Mouse (Mus musculus): Measurements from ENCODE around the gene Gm6993. TPM values are rescaled to one million over a fixed set of nuclear protein-coding genes. Genes with fewer than 3 reads are reported as not detected.

Gm6993 gene
- polyA plus RNA-seq (2017; shearing (Covaris generic)): not detected

- ATAC-seq: no peak
Observed at GRCm38 (mm10) chr12:31240470-31240869, at the start of gene Gm6993. TSS of gene Gm6993 (plus strand) at chr12:31240770.

- no peak for ATAC-seq
Observed at GRCm38 (mm10) chr12:31191329-31191954, 49.1 kb upstream of the Gm6993 start.

DNA sequence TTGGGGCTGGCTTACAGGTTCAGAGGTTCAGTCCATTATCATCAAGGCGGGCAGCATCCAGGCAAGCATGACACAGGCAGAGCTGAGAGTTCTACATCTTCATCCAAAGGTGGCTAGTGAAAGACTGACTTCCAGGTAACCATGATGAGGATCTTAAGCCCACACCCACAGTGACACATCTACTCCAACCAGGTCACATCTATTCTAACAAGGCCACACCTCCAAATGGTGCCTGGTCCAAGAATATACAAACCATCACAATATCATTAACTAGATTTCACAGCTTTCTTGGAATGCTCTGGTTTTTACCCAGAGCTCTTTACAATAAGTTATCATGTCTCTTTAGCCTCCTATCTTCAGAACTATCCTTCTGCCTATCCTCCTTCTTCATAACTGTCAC lies 38.1 kb upstream of the Gm6993 start:
- no peak for ATAC-seq

DNA sequence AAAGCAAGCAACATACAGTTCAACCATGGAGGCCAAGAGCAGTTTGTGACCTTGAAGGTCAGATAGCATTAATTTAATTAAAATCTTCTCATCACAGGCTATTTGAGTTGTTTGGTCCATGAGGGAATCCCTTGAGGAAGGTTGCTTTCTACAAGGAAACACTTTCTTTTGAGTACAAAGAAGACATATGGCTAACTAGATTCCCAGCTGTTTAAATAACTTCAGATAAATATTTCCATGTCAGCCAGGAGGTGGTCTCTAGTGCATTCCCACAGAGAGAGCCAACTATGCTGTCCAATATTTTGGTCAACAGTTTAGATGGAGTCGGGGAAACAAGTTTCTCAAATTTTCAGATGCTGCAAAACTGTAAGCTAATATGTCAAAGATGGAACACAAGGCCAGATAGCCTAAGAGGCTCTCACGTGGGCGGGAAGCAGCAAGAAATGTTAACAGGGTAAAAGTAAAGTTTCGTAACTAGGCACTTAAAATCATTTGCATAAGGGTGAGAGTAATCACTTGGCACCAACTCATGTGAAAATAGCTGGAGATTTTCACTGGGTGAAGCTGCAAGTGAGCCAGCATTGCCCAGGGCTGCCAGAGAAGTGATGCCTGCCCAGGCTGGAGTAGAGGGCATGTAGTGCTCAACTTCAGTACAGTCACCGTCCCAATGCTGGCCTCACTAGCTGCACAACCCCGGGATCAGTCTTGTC lies 36.7 kb upstream of the Gm6993 start:
- ATAC-seq: no peak

DNA sequence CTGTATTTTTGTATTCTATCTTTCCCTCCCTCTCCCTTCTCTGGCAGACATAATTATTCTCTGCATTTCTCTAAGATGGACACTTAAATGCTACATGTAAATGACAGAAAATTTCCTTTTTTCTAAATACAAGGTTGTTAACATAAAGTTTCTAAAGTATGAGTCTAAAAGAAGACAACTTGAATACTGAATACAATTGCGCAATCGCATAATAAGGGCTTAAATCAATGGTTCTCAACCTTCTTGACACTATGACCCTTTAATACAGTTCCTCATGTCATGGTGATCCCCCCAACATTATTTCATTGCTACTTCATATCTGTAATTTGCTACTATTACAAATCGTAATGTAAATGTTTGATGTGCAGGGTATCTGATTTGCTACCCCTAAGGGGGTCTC lies 35.7 kb upstream of the Gm6993 start:
- no peak for ATAC-seq

DNA sequence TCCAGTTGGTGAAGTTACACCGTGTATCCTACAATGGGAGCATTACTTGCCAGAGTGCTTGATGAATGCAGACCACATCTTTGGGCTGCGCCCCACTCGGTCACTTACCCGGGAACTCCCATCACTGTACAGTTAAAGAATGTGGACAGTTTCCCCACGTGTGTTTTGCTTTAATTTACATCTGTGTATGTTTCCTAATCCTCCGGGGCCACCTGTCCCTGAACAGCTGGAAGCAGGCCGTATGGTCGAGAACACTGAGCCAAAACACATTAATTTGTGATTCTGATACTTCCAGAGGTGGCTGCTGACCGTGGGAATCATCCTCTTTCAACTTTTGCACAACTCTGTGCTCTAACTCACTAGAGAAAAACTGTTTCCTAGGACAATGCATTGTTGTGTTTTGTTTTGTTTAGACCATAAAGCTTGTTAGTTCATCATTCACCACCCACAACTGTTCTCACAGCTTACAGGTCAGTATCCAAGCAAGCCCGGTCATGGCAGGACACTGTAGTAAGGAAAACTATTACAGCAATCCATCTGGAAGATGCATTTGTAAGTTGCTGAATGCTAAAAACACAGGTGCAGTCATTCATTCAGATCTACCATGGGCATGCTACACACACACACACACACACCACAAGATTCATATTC lies 34.5 kb upstream of the Gm6993 start:
- ATAC-seq: no peak

- no peak for ATAC-seq
Observed at GRCm38 (mm10) chr12:31208766-31209165, 31.8 kb upstream of the Gm6993 start.

GRCm38 (mm10) chr12:31209377-31209805 lies 31.2 kb upstream of the Gm6993 start:
- ATAC-seq: no peak

- no peak for ATAC-seq
Observed at GRCm38 (mm10) chr12:31213556-31213955, 27.0 kb upstream of the Gm6993 start.

- no peak for ATAC-seq
Observed at GRCm38 (mm10) chr12:31215003-31215402, 25.6 kb upstream of the Gm6993 start.

GRCm38 (mm10) chr12:31217232-31217631 lies 23.3 kb upstream of the Gm6993 start:
- no peak for ATAC-seq

GRCm38 (mm10) chr12:31218774-31219173 lies 21.8 kb upstream of the Gm6993 start:
- no peak for ATAC-seq

DNA sequence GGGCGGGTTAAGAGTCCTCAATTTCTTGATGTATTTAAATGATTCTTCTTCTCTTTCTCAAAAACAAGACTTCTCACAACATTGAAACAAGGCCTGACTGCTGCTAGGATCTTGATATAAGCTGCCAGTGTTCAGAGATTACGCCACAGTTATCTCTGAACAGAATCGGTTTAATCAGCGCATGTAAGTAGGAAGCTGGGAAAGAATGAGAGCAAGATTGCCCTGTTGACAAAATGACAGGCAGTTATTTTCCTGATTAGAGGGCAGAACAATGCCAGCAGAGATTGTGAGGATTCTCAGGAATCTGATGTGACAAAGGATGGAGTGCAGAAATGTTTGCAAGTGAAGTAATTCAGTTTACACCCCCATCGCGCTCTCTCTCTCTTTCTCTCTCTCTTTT lies 19.0 kb upstream of the Gm6993 start:
- no peak for ATAC-seq

DNA sequence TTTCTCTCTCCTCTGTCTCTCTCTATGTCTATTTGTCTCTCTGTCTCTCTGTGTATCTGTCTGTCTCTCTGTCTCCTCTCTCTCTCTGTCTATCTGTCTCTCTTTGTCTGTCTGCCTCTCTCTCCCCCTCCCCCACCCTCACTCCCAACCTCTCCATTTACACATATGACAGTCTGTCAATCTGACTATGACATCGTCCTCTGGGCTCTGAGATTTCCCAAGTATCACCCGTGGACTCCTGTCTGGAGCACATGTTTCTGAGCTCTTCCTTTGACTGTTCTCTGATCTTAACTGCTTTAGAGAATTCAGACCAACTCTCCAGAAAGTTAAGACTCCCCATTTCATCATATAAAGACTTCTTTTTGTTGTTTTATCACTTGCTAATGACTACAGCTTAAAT lies 18.3 kb upstream of the Gm6993 start:
- no peak for ATAC-seq

- ATAC-seq: no peak
Observed at GRCm38 (mm10) chr12:31222741-31223140, 17.8 kb upstream of the Gm6993 start.

GRCm38 (mm10) chr12:31225451-31225850 lies 15.1 kb upstream of the Gm6993 start:
- ATAC-seq: no peak

DNA sequence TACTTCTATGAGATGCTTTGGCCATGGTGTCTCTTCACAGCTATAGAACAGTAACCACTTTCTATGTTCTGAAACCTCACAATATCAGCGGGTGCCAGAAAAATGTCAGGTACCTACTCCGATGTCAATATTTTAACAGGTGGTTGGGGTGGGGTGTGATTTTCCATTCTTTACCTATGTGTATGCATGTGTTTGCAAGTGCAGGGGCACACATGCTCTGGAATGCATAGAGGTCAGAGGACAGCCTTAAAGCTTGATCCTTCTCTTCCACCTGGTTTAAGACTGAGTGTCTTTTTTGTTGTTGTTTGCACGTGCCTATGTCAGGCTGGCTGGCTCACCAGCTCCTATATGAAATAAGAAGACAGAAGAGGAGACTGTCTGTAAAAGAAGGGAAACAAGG lies 13.4 kb upstream of the Gm6993 start:
- ATAC-seq: no peak

- no peak for ATAC-seq
Observed at GRCm38 (mm10) chr12:31228878-31229277, 11.7 kb upstream of the Gm6993 start.

DNA sequence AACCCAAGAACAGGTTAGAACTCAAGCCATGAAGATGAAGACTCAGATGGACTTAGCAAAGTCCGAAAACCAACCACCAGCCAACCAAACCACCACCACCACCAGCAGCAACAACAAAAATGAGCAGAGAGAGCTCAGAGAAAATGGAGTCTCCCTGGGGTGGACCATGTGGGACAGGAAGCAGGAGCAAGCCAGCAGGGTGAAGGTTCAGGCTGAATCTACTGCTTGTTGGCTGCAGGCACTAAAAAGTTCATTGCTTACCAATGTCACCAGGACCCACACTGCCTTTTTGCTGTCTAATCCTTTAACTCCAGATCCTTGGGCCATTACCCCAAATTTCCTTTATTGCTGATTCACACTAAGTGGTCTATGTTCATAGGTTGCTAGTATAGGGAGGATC lies 7.9 kb upstream of the Gm6993 start:
- ATAC-seq: no peak

DNA sequence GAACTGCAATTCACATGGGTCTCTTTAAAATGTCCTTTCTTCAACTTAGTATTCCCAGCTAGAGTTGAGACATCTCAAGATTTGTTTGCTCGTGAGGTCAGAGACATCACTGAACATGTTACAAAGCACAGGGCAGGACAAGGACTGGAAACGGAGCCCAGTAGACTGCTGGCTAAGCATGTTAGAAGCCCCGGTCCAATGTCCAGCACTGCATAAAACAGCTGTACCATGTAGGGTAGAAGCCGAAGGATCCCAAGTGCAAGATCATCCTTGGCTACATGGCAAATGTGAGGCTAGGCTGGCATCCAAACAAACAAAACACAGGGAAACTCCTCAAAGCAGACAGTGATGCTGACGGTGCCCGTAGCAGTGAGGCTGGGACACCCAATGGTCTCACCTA lies 5.6 kb upstream of the Gm6993 start:
- no peak for ATAC-seq

DNA sequence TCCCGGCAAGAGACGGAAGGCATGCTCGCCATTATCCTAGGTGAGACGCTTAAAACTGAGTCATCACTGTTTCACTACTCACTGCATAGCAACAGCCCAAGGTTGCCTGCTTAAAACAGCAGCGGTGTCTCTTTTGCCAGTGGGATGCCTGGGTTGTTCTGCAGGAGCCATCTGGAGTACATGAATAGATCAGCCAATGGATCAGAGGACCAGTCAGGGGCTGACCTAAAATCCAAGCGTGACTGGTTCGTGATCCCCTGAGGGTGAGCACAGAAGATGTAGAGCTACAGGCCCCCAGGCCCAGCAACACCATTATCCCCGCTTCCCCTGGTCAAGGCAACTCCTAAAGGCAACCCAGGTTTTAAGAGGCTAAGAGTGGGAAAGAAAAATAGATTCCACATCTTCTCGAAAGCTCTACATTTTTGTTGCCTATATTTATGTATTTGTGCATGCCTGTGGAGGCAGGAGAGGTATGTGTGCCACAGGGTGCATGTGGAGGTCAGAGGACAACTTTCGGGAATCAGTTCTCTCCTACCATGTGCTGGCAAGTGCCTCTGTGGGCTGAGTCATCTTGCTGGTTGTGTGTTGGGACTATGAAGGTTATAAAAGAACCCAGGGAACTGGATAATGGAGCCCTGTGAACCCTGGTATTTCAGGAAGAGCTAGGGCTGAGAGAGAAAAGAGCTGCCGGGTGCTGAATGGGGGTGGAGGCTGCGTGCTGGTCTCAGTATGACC lies 3.5 kb upstream of the Gm6993 start:
- ATAC-seq: no peak

DNA sequence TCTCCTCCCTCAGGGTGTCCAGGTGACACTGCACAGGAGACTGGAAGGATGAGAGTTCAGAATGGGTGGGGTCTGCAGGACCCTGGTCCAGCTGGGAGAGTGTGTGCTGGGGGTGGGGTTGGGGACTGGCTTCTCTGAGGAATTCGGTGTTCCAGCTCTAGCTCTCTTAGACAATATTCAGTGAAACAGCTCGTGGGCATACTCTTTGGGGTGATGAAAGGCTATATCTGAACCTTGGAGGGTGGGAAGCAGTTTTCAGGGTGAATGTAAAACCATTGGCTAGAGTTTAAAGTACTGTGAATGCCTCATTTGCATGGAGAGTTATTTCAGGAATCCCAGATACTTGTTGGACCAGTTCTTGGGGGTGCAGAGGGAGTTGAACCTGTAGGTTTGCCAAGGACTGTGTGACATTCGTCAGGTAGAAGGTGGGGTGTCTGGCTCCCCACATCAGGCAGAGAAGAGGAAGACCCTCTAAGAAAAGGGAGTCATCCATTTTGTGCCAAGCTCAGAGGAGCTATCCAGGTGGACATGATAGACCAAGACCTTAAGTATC lies 1.5 kb upstream of the Gm6993 start:
- ATAC-seq: no peak

GRCm38 (mm10) chr12:31239798-31240197 lies 772 bp upstream of the Gm6993 start:
- ATAC-seq: no peak

All from inflammation-experienced regulatory T-cells, adult 6 months (primary cell).